Mouse (Mus musculus): ENCODE measurements around the gene Gm20481.
"Not testable (repeated sequence)": the region's sequence is repeated elsewhere in the genome, so short reads cannot be mapped to it uniquely, and the experiment has no call there.

Gm20481 gene

DNA sequence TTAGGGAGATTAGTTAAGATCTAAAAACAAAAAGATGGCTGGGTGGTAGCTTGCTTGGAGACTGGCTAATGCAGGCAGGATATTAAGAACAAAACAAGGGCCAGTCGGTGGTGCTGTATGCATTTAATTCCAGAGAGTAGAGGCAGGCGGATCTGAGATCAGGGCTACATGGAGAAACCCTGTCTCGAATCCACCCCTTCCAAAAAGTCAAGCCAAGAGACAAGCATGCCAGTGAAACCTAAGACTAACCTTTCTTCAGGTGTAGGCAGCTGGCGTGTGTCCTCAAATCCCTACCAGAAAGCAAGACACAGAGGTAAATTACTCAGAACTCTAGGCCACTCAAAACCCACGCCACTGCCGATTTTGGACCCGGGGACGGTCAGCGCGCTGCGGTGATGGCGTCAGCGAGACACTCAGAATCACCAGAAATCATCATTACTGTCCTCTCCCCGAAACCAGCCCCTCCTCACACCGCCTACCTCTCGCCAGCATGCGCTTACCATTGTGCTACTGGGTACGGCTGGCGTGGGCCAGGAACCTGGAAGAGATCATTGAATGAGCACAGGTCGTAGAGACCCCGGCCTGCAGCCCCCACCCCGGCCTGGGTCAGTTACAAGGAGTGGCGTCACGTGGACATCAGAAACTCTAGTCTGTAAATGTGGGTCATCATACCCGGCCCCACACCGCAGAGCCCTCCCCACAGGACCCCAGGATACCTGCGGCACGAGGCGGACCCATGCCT, 17.9 kb upstream of the Gm20481 start:
- no peak for DNase-seq (ENCODE audit: extremely low read depth, low read depth)

DNA sequence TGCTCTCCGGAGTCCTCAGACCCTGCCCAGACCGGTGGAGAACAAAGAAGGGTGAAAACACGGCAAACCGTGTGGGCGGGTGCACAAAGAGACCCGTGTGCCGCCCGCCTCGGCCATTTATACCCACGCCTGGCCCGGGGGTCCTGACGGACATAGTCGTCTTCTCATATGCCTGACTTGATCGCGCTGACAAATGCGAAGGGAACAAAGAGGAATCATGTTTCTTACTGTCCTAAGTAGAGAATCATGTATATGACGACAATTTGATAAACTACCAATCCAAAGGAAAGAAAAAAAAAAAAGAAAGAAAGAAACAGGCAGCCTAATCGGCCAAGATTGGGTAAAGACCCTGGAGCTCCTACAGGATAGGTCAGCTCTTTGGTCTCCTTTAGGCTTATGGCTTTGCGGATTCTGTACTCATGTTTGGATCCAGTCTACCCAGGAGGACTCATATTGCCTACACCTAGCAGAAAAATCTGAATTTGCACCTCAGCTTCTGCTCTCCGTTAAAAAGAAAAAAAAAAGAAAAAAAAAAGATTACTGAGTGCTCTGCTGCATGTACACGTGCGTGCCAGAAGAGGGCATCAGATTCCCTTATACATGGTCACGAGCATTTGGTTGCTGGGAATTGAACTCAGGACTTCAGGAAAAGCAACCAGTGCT, 17.2 kb upstream of the Gm20481 start:
- no peak for DNase-seq (ENCODE audit: extremely low read depth, low read depth)

DNA sequence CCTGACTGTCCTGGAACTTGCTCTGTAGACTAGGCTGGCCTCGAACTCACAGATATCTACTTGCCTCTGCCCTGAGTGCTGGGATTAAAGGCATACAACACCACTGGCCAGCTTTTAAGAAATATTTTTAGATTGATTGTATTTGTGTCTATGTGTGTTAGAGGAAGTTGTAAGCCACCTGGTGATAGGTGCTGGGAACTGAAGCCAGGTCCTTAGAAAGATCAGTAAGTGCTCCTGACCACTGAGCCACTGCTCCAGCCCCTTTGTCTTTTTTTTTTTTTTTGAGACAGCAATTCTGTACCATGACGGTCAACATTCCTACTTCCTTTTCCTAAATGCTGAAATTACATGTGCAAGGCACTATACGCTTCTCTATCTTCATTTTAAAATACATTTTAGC, 16.5 kb upstream of the Gm20481 start:
- DNase-seq (ENCODE audit: extremely low read depth, low read depth) = no peak

DNA sequence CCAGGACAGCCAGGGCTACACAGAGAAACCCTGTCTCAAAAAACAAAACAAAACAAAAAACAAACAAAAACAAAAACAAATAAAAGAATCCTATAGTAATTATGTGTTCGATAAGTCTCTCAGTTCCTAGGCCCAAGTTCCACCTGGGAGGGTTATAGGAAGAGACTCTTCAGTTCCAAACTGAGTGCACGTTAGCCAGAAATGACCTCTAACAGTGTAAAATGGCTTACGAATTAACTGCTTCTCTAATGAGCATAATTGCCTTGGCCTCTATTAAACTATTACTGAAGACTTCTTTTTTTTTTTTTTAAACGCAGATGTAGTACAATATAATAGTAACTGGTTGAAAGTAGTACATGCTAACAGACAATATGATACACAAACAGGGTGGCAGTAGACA, 15.8 kb upstream of the Gm20481 start:
- DNase-seq (ENCODE audit: extremely low read depth, low read depth) = no peak

DNA sequence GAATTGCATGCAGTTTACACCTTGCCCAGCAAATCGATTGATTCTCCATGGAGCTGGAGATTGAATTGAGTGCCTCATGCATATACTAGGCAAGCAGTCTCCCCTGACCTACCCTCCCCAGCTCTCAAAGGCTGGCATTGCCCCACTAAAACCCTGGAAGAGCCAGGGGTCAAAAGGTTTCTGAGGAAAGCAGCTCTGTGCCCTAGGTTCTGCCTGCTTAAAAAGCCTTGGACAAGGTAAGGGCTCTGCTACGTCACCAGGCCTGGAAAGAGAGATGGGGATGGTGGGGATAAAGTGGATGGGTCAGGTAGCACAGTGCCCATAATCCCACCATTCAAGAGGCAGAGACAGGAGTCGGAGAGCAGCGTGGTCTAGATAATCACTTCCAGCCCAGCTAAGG, 14.9 kb upstream of the Gm20481 start:
- no peak for DNase-seq (ENCODE audit: extremely low read depth, low read depth)

DNA sequence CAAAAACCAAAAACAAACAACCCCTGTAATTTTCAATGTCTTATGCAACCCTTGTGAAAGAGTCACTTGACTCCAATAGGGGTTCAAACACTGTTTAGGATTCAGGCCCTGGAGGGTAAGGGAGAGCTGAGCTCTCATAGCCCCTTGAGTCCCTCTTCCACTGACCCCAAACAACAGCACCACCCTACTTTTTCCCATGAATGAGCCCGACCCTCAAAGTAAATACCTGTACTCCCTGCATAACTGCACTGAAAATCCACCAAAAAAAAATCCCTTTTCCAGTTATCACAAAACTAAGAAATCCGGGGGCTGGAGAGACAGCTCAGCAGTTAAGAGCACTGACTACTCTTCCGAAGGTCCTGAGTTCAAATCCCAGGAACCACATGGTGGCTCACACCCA, 13.8 kb upstream of the Gm20481 start:
- DNase-seq (ENCODE audit: extremely low read depth, low read depth) = no peak

DNA sequence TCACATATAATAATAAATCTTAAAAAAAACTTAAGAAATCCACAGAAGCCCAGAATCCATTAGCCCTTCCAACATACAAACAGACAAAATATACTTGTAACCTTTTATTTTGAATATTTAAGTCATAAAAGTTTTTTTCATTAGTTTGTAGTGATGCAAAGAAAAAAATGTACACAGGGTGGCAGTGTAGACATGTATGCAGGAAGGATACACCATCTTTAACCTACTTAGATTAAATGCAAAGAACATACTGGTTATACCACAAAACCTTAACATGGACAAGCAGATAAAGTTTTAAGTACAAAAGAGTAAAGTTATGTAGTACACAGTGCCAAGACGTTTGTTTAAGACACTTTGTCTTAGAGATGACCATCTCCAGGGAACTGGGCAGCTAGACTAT, 13.4 kb upstream of the Gm20481 start:
- DNase-seq (ENCODE audit: extremely low read depth, low read depth) = no peak

DNA sequence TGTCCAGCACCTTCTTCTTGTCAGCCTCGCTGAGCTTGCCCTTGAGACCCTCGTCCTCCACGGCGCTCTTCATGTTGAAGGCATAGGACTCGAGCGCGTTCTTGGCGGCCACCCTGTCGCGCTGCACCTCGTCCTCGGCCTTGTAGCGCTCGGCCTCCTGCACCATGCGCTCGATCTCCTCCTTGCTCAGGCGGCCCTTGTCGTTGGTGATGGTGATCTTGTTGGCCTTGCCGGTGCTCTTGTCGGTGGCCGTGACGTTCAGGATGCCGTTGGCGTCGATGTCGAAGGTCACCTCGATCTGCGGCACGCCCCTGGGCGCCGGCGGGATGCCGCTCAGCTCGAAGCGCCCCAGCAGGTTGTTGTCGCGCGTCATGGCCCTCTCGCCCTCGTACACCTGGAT, 12.4 kb upstream of the Gm20481 start:
- not testable (repeated sequence) for DNase-seq (ENCODE audit: extremely low read depth, low read depth)

DNA sequence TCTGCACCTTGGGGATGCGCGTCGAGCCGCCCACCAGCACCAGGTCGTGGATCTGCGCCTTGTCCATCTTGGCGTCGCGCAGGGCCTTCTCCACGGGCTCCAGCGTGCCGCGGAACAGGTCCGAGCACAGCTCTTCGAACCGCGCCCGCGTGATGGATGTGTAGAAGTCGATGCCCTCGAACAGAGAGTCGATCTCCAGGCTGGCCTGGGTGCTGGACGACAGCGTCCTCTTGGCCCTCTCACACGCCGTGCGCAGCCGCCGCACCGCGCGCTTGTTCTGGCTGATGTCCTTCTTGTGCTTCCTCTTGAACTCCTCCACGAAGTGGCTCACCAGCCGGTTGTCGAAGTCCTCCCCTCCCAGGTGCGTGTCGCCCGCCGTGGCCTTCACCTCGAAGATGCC, 11.7 kb upstream of the Gm20481 start:
- DNase-seq (ENCODE audit: extremely low read depth, low read depth) = not testable (repeated sequence)

DNA sequence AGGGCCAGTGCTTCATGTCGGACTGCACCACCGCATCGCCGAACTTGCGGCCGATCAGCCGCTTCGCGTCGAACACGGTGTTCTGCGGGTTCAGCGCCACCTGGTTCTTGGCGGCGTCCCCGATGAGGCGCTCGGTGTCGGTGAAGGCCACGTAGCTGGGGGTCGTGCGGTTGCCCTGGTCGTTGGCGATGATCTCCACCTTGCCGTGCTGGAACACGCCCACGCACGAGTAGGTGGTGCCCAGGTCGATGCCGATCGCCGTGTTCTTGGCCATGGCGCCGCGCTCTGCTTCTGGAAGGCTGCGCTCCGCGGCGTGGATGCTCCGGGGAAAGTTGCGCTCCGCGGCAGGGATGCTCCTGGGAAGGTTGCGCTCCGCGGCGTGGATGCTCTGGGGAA, 11.0 kb upstream of the Gm20481 start:
- DNase-seq (ENCODE audit: extremely low read depth, low read depth) = not testable (repeated sequence)

DNA sequence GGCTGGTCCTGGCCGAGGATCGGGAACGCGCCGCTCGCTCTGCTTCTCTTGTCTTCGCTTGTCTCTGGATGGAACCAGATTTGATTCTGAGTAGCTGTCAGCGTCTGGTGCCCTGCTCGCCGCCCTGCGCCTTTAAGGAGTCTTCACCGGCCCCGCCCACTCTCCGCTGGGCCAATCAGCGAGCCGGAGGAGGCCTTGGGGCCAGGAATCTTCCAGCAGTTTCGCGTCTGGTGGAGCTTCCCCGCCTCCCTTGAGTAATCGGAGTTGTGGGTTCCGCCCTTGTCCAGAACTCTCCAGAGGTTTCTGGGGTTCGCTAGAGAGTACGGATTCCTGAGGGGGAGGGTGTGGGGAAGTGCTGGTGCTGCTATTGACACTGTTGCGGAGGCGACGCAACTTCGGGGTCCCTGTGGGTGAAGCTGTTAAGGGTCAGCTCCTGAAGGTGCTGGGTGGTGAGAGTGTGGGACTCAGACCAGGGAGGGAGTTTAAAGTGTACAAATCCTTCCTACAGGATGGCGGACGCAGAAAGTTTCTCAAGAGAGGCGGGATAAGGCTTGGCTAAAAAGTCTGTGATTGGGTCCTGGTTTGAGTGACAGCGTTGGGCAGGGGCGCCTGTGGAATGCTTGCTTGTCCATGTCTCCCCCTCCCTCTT, 10.5 kb upstream of the Gm20481 start, which contains the start of gene Hspa1b:
Gene Hspa1b (minus strand): TSS at position 109 of the 649 bp plus-strand sequence.
- not testable (repeated sequence) for DNase-seq (ENCODE audit: extremely low read depth, low read depth)

DNA sequence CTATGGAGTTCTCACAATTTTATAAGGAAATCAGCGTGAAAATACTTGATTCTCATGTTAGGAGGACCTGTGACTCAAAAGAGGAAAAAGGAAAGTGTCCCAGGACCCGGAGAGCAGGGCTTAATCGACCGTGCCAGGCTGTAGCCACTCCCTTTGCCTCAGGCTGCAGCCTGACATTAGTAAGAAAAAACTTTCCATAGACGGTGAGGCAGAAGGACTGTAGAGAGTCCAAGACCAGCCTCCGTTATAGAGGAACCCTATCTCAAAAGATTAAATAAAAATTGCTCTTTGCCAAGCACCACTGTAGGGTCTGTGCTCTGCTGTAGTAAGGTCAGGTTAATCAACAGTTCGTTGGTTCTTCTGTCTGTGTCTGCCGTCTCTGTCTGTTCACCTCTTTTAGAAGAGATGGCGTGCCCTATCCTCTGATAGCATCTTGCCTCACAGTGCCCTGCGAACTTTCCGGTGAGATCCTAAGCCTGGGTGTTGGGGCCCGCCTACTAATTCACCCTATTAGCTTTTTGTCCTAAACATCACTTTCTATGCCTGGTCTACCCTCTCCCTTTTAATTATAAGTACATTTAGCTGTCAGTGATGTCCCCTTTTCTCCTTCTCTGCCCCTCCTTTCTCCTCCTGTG, 9.7 kb upstream of the Gm20481 start:
- DNase-seq (ENCODE audit: extremely low read depth, low read depth) = no peak

DNA sequence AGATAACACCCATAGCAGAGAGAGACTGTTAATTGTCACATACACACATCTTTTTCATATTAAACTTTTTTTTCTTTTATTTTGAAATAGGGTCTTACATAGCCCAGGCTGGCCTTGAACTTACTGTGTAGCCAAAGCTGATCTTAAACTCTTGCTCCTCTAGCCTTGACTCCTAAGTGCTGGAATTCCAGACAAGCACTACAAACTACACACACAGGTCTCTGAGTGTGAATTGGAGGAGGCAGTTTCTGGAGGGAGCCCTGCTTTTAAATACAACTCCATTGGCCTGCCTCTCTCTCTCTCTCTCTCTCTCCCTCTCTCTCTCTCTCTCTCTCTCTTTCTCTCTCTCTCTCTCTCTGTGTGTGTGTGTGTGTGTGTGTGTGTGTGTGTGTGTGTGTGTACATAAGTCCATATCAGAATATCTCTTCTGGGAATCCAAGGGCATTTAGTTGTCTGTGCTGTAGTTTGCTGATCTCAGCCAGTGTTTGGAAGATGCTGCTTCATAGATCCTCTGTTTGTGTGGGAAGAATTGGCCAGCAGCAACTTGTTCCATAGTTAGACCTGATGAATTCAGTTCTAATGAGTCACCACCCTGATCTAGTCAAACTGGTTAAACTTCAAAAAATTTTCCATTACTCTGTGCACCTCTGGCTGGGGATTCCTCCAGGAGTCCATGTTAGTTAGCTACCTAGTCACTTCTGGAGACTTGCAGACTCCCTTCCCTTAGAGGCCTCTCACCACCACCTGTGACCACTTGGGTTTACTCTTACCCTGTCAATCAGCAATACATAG, 8.8 kb upstream of the Gm20481 start:
- DNase-seq (ENCODE audit: extremely low read depth, low read depth) = no peak

DNA sequence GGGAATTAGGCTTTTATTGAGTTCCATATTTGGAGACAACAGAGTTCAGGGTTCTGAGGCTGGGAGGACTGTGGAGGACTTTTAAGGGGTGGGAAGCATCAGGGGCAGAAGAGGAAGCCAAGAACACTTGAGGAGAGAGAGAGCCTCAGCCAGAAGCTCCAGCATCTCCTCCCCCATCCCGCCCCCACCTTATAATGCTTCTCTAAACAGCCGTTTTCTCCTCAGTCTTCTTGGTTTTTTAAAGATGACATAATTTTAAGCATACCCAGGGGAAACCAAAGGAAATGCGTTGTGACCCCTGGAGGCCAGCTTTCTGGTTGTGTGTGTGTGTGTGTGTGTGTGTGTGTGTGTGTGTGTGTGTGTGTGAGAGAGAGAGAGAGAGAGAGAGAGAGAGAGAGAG, 7.6 kb upstream of the Gm20481 start:
- DNase-seq (ENCODE audit: extremely low read depth, low read depth) = no peak

DNA sequence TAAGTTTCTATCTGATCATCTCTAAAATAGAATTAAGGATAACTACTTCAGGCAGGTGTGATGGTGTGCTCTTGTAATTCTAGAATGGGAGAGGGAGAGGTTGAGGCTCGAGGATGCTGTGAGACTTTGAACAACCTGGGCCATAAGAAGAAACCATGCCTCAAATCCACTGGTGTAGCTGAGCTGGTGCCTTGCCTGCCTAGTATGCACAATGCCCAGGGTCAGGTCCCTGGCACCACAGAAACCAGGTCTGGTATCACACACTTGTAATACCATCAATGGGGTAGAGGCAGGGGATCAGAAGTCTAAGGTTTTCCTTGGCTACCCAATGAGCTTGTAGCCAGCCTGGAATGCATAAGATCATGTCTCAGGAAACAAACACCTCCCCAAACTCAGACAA, 6.9 kb upstream of the Gm20481 start:
- DNase-seq (ENCODE audit: extremely low read depth, low read depth) = no peak

DNA sequence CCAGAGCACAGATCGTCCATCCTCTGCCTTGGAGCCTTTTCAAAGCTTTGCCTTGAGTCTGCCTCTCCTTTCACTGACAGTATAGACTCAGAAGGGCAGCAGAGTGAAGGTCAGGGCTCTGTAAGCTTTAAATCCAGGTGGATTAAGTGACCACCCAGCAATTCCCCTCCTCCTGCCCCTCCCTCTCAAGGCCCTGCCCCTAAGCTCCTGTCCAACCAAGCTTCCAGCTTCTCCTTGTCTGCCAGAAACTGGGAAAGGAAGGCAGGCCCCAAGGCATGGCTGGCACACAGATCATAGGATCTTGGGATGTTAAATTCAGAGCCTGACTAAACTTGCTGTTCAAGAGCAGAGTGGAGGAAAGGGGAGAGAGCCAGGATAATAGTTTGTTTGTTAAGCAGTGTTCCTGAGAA, 5.1 kb upstream of the Gm20481 start:
- DNase-seq (ENCODE audit: extremely low read depth, low read depth) = no peak

DNA sequence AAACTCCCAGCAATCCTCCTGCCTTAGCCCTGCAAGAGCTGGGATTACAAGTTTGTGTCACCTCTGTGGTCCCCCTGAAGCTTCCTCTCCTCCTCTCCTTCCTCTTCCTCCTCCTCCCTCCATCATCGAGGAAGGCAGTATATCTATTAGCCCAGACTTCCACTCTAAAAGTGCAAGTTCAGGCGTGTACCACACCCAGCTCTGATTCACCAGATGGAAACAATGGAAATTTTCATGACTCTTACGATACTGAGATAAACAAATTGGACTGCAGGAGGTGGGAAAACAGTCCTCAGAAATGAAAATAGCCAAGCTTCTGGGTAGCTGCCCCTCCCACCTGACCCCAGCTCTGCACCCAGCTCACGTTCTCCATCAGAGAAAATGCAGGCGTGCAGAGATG, 4.1 kb upstream of the Gm20481 start:
- no peak for DNase-seq (ENCODE audit: extremely low read depth, low read depth)

DNA sequence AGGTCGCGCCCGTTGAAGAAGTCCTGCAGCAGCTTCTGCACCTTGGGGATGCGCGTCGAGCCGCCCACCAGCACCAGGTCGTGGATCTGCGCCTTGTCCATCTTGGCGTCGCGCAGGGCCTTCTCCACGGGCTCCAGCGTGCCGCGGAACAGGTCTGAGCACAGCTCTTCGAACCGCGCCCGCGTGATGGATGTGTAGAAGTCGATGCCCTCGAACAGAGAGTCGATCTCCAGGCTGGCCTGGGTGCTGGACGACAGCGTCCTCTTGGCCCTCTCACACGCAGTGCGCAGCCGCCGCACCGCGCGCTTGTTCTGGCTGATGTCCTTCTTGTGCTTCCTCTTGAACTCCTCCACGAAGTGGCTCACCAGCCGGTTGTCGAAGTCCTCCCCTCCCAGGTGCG, 1.1 kb downstream of the Gm20481 start:
- DNase-seq (ENCODE audit: extremely low read depth, low read depth) = not testable (repeated sequence)

DNA sequence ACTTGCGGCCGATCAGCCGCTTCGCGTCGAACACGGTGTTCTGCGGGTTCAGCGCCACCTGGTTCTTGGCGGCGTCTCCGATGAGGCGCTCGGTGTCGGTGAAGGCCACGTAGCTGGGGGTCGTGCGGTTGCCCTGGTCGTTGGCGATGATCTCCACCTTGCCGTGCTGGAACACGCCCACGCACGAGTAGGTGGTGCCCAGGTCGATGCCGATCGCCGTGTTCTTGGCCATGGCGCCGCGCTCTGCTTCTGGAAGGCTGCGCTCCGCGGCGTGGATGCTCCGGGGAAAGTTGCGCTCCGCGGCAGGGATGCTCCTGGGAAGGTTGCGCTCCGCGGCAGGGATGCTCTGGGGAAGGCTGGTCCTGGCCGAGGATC, 2.0 kb downstream of the Gm20481 start:
- not testable (repeated sequence) for DNase-seq (ENCODE audit: extremely low read depth, low read depth)

DNA sequence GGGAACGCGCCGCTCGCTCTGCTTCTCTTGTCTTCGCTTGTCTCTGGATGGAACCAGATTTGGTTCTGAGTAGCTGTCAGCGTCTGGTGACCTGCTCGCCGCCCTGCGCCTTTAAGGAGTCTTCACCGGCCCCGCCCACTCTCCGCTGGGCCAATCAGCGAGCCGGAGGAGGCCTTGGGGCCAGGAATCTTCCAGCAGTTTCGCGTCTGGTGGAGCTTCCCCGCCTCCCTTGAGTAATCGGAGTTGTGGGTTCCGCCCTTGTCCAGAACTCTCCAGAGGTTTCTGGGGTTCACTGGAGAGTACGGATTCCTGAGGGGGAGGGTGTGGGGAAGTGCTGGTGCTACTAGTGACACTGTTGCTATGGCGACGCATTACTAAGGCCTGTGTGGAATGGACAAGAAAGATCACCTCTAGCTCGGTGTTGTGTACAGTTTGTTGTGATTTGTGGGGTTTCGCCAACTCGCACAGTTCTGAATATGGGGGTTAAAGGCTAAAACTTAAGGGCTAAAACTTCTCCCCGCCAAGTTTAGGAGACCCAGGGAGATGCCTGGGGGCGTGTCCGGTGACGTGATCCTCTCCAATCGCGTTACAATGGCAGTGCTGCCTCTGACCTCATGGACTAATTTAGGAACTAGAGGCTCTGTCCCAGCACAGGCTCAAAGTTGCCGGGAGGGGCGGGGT, 2.5 kb downstream of the Gm20481 start, which contains the start of the genes Hspa1a and Hspa1l:
Gene Hspa1a (minus strand): TSS at position 88 of the 681 bp plus-strand sequence.
Gene Hspa1l (plus strand): TSS at position 635 of the 681 bp plus-strand sequence.
- not testable (repeated sequence) for DNase-seq (ENCODE audit: extremely low read depth, low read depth)
